Mouse (Mus musculus) heart, embryonic 14.5 days (tissue): ENCODE measurements around the gene Plppr1. TPM values are rescaled to one million over a fixed set of nuclear protein-coding genes. Genes with fewer than 3 reads are reported as not detected.
"Not testable (repeated sequence)": the region's sequence is repeated elsewhere in the genome, so short reads cannot be mapped to it uniquely, and the experiment has no call there.

ENCODE experiments used
- ATAC-seq: fragments of 200-750 bp; cut with Nextera tagmentation; 2 replicates; pipeline ENCODE4 v1.8.0; 2017; ENCODE audit warnings: low read depth, moderate TSS enrichment; ENCODE audit not compliant: insufficient number of reproducible peaks, insufficient read depth, low FRiP score
- H3K27ac ChIP-seq, 2 experiments: fragments of 200-500 bp in 1 of 2; fragments of 300-500 bp in 1 of 2; sonication (generic) in 1 of 2; replicated peaks in 1 of 2; 2 replicates each; pipeline ENCODE4 v1.5.1; 2012 to 2014; ENCODE audit warnings: low read depth in 2 of 2, low read length in 2 of 2, control low read depth in 1 of 2, mild to moderate bottlenecking in 1 of 2, mixed read lengths in 1 of 2; ENCODE audit not compliant: control insufficient read depth in 1 of 2, insufficient read depth in 1 of 2
- H3K27me3 ChIP-seq: fragments of 300-500 bp; sonication (generic); 2 replicates; pipeline ENCODE4 v1.6.1; 2014; ENCODE audit warnings: mild to moderate bottlenecking, low read length, control low read depth; ENCODE audit not compliant: control insufficient read depth, insufficient read depth
- H3K36me3 ChIP-seq: fragments of 300-500 bp; sonication (generic); 2 replicates; pipeline ENCODE4 v1.6.1; 2014; ENCODE audit warnings: mild to moderate bottlenecking, control low read depth, low read length, mixed read lengths; ENCODE audit not compliant: control insufficient read depth, insufficient read depth
- H3K4me1 ChIP-seq, 2 experiments: fragments of 200-500 bp in 1 of 2; fragments of 300-500 bp in 1 of 2; sonication (generic) in 1 of 2; 2 replicates each; pipeline ENCODE4 v1.6.1; 2012 to 2014; ENCODE audit warnings: low read length in 2 of 2, control low read depth in 1 of 2, mixed read lengths in 1 of 2; ENCODE audit not compliant: control insufficient read depth in 2 of 2, insufficient read depth in 2 of 2
- H3K4me2 ChIP-seq: fragments of 300-500 bp; sonication (generic); 2 replicates; pipeline ENCODE4 v1.6.1; 2014; ENCODE audit warnings: mild to moderate bottlenecking, low read length
- H3K4me3 ChIP-seq, 2 experiments: fragments of 200-500 bp in 1 of 2; fragments of 300-500 bp in 1 of 2; sonication (generic) in 1 of 2; 2 replicates each; pipeline ENCODE4 v1.5.1; 2012 to 2014; ENCODE audit warnings: low read length in 2 of 2, mild to moderate bottlenecking in 2 of 2, control low read depth in 1 of 2, low read depth in 1 of 2, moderate library complexity in 1 of 2; ENCODE audit not compliant: control insufficient read depth in 1 of 2, insufficient read depth in 1 of 2
- H3K9ac ChIP-seq: fragments of 300-500 bp; sonication (generic); 2 replicates; pipeline ENCODE4 v1.6.1; 2014; ENCODE audit warnings: mild to moderate bottlenecking, low read length
- H3K9me3 ChIP-seq: fragments of 300-500 bp; sonication (generic); 2 replicates; pipeline ENCODE4 v1.6.1; 2016; ENCODE audit warnings: low read length, control low read depth; ENCODE audit not compliant: control insufficient read depth
- WGBS: fragments of 180-500 bp; shearing (Covaris S2); extraction: QIAGEN DNeasy Blood & Tissue Kit; methylation state at CpG from one replicate; pipeline ENCODE4 v1.1.7; 2014; 5-methylcytosine and 5-hydroxymethylcytosine counted together
- polyA plus RNA-seq: library from polyadenylated mRNA; unstranded; fragments of >200 nt; fragmentation: Nextera tagmentation; extraction: Ambion mirVana; gene quantifications from 2 replicates; pipeline ENCODE4 v1.2.1, GENCODE M21; 2014

Gene Plppr1
- polyA plus RNA-seq, 1 experiment from 2014 or later: 4.8 TPM

GRCm38 (mm10) chr4:49284692-49285291 is 225.7 kb downstream of the Plppr1 start:
- Histone ChIP-seq H3K9ac (no peak overlapping the region), H3K4me1 (no peaks in the 10 kb centered on the region), H3K4me2 (no peak overlapping the region), H3K4me3 (no peak overlapping the region), H3K27me3 (no peaks in the 10 kb centered on the region), H3K36me3 (no peaks in the 10 kb centered on the region), H3K9me3 (0 out of 2 replicates have a peak, but pooled peaks cover 5% of the 10 kb centered on the region), H3K27ac (no peak overlapping the region)
- no peak for ATAC-seq
- WGBS: 80% methylated on average over 14 of the region's 15 CpGs

DNA sequence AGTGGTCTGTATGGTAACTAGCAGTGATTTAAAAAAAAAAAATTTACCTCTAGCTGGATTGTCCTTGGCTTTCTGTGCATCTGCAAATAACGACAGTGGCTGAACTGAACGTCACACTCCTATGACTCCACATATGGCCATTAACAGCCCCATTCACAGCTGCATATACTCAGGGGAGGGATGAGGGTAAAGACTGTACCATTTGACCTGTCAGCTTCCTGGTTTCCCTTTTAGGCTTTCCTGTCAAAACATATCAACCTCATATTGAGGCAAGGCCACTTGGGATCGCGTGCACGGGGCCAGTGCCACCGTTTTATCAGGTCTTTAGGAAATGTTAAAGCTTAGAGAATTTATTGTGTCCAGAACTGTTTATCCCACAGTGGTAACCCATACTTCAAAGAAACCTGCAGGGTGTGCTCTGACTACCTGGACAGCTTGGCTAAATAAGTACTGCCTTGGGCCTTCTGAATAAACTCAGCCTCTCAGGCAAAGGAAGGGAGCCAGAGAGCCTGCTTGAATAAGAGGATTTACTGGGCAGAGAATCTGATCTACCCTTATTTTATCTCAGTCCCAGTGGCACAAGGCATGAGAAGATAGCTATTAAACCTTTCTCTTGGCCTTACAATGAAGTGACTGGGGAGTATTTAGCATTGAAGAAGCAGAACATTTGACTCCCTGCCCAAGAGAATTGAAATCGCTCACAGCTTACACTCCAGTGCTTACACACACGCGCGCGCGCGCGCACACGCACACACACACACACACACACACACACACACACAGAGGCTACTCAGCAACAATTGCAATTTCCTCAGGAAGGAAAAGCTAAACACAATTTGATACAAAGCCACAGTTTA is 226.5 kb downstream of the Plppr1 start:
- H3K36me3 ChIP-seq: no peaks in the 10 kb centered on the region
- H3K27ac ChIP-seq: no peak overlapping the region
- 80% methylated on average over 15 of the region's 15 CpGs for WGBS
- H3K9ac ChIP-seq: no peak overlapping the region
- no peak overlapping the region for H3K4me3 ChIP-seq
- 0 out of 2 replicates have a peak, but pooled peaks cover 5% of the 10 kb centered on the region for H3K9me3 ChIP-seq
- ATAC-seq: no peak
- no peaks in the 10 kb centered on the region for H3K4me1 ChIP-seq
- H3K4me2 ChIP-seq: no peak overlapping the region
- no peaks in the 10 kb centered on the region for H3K27me3 ChIP-seq

DNA sequence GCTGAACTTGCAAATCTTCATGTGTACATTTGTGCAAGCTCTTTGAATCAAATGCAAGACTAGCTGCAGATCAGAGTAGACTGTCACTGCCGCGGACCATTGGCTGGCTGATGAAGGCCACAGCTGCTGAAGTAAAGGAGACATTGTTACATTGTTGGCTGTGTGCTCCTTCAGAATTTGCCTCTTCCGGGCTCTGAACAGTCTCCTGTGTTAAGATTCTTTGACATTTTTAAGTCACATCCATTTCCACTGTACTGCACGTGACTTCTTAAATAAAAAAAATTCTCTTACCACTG is 227.1 kb downstream of the Plppr1 start:
- ATAC-seq: no peak
- Histone ChIP-seq H3K4me1 (no peaks in the 10 kb centered on the region), H3K9me3 (0 out of 2 replicates have a peak, but pooled peaks cover 6% of the 10 kb centered on the region), H3K4me3 (no peak overlapping the region), H3K27me3 (no peaks in the 10 kb centered on the region), H3K36me3 (no peaks in the 10 kb centered on the region), H3K9ac (no peak overlapping the region), H3K4me2 (no peak overlapping the region), H3K27ac (no peak overlapping the region)
- 67% methylated on average over 4 of the region's 4 CpGs for WGBS

DNA sequence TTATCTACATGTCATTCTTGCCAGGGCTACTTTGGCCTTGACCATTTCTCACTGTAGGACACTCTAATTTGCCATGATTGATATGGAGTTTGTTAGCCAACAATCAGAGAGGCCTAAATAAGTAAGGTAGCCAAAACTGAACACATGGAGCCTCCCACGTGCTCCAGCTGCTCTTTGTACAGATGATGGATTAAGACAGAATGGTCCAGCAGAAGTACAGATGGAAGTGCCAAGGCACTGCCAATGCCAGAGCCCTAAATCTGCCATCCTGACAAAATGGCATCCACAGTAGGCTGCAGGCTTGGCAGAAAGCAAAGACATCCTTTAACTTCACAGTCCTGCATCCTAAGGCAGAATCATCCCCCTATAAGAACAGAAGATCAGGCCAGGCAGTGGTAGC is 237.4 kb downstream of the Plppr1 start:
- H3K4me1 ChIP-seq: no peaks in the 10 kb centered on the region
- no peak overlapping the region for H3K27ac ChIP-seq
- 55% methylated on average over 1 of the region's 1 CpGs for WGBS
- no peaks in the 10 kb centered on the region for H3K36me3 ChIP-seq
- H3K4me2 ChIP-seq: no peak overlapping the region
- no peaks in the 10 kb centered on the region for H3K27me3 ChIP-seq
- no peaks in the 10 kb centered on the region for H3K9me3 ChIP-seq
- no peak for ATAC-seq
- no peak overlapping the region for H3K9ac ChIP-seq
- no peak overlapping the region for H3K4me3 ChIP-seq

DNA sequence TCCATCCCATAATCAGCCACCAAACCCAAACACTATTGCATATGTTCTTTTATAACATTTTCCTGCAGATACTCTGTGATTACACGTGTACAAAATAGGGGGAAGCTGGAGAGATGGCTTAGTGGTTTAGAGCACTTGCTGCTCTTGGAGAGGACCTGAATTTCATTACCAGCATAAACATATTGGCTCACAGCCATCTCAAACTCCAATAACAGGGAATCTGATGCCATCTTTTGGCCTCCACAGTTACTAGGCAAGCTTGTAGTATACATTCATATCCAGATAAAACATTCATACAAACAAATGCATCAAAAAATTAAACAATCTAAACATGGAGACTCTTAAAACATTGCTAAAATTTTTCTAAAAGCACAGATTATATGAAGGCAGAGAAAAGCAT is 240.5 kb downstream of the Plppr1 start:
- ATAC-seq: no peak
- Histone ChIP-seq H3K36me3 (no peaks in the 10 kb centered on the region), H3K9ac (no peak overlapping the region), H3K9me3 (no peaks in the 10 kb centered on the region), H3K27me3 (no peaks in the 10 kb centered on the region), H3K4me1 (no peaks in the 10 kb centered on the region), H3K4me2 (no peak overlapping the region), H3K4me3 (no peak overlapping the region), H3K27ac (no peak overlapping the region)
- 43% methylated on average over 1 of the region's 1 CpGs for WGBS

DNA sequence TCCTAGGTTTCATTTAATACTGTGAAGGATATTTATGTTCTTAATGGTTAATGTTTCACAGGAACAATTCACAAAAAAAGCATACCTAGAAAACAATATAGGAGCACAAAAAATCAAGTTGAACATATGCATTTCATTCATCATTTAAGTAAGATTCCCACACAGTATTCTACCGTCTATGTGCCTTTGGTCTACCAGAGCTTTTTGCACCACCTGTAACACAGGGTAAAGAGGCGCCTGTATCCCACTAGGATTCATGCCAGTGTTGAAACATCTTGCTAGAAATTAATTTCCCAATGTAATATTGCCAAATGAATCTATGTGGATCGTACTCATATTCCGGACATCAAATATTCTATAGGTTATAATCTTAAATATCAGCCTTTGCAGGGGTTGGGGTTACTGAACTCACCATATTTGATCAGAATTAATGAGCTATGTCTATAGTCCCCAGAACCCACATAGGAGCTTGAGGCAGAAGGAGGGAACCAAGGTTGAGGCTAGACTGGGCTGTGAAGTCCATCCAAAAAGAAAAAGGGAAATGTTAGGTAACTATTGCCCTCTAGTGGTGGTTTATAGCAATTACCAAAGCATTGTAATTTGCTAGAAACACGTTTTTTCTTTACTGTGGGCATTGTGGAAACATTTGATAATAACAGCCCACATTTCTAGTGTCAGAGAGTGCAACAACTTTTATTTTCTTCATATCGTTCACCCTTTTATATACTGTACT is 263.0 kb downstream of the Plppr1 start:
- Histone ChIP-seq H3K27me3 (no peaks in the 10 kb centered on the region), H3K36me3 (no peaks in the 10 kb centered on the region), H3K9me3 (no peaks in the 10 kb centered on the region), H3K4me3 (no peak overlapping the region), H3K9ac (no peak overlapping the region), H3K4me1 (no peaks in the 10 kb centered on the region), H3K27ac (no peak overlapping the region), H3K4me2 (no peak overlapping the region)
- 53% methylated on average over 6 of the region's 6 CpGs for WGBS
- ATAC-seq: no peak

GRCm38 (mm10) chr4:49337949-49338348 is 278.9 kb downstream of the Plppr1 start:
- not testable (repeated sequence) for ATAC-seq, H3K36me3 ChIP-seq, H3K27ac ChIP-seq, H3K9ac ChIP-seq, H3K4me2 ChIP-seq, H3K4me3 ChIP-seq, H3K27me3 ChIP-seq, H3K4me1 ChIP-seq, H3K9me3 ChIP-seq
- WGBS: 70% methylated on average over 3 of the region's 4 CpGs
